Mouse (Mus musculus): Measurements from ENCODE around the gene Fgd5.

DNA sequence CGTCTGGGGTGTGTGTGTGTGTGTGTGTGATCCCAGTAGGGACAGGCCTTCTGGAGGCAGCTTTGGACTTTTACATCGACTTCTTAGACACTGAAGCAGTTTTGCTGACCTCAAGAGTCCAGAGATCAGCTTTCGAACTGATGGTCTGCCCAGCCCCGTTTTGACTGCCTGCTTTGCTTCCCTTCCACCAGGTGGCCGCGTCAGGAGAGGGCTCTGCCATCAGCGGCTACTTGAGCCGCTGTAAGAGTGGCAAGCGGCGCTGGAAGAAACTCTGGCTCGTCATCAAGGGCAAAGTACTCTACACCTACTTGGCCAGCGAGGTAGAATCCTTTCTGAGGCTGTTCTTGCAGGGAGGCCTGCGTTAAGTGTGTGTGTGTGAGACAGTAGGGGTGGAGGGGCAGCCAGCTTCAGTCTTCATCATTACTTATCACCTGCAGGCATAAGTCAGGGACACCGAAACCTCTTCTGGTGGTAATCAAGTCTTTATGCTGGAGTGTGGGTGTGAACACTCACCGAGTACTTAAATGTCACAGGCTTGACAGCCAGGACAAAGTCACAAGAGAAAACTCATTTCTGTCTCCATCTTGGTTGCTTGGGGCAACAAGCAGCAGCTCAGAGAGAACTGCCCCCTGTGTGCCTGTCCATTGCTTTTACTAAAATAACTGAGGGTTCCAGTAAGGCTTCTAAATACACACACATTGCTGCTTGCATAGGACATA lies 92.6 kb downstream of the Fgd5 start:
- TF ChIP-seq CTCF (IDR thresholded peaks at IDR 0.05; ENCODE audit: borderline replicate concordance, control insufficient read depth, extremely low read depth, insufficient read depth, low read length, poor library complexity) (no peak), POLR2A (IDR thresholded peaks at IDR 0.05; ENCODE audit: control insufficient read depth, extremely low read depth, insufficient read depth, low read length, poor library complexity) (no peak)

Data from thymus, adult 2 months (tissue).